Mouse (Mus musculus): Measurements from ENCODE around the gene Olfr1412. TPM values are rescaled to one million over a fixed set of nuclear protein-coding genes. Genes with fewer than 3 reads are reported as not detected.

The Olfr1412 gene
- total RNA-seq, 2 experiments from 2014 or later: not detected

- DNase-seq (ENCODE audit: low spot score in 2 of 2): no peak
Measured at GRCm38 (mm10) chr1:92637501-92638172, 52.1 kb downstream of the Olfr1412 start.

GRCm38 (mm10) chr1:92638181-92638580, 52.6 kb downstream of the Olfr1412 start:
- DNase-seq (ENCODE audit: low spot score in 2 of 2): no peak

- no peak for DNase-seq (ENCODE audit: low spot score in 2 of 2)
Measured at GRCm38 (mm10) chr1:92638736-92639135, 53.2 kb downstream of the Olfr1412 start.

GRCm38 (mm10) chr1:92640393-92640792, 54.8 kb downstream of the Olfr1412 start:
- DNase-seq (ENCODE audit: low spot score in 2 of 2): no peak

Other genes with a start within 250 kb of the Olfr1412 start
- 100 to 1,000 TPM; 250 to 282 TPM for gene Ndufa10, start 111.9 kb upstream of the Olfr1412 start, total RNA-seq (2021)
- gene Olfr1416, start 100.7 kb upstream of the Olfr1412 start, total RNA-seq (2021): not detected
- not detected for gene Olfr1415, start 89.7 kb upstream of the Olfr1412 start, total RNA-seq (2021)
- under 1 TPM in 1 of 2 experiments, not detected in 1; 0.08 TPM for gene Olfr1414, start 67.1 kb upstream of the Olfr1412 start, total RNA-seq (2021)
- gene Olfr1413, start 14.5 kb upstream of the Olfr1412 start, total RNA-seq (2021): not detected
- not detected for gene Olfr1411, start 8.6 kb downstream of the Olfr1412 start, total RNA-seq (2021)
- not detected for gene Olfr1410, start 20.0 kb downstream of the Olfr1412 start, total RNA-seq (2021)
- not detected for gene Olfr12, start 32.0 kb downstream of the Olfr1412 start, total RNA-seq (2021)
- gene Cops9, start 56.2 kb downstream of the Olfr1412 start, total RNA-seq (2021): 100 to 1,000 TPM; 292 to 315 TPM
- under 1 TPM; 0.34 to 0.59 TPM for gene Otos, start 63.1 kb downstream of the Olfr1412 start, total RNA-seq (2021)
- 10 to 100 TPM; 71.4 to 73.2 TPM for gene Gpc1, start 245.9 kb downstream of the Olfr1412 start, total RNA-seq (2021)

All from adrenal gland, postnatal 4 days (tissue).